Mouse (Mus musculus) hindbrain, embryonic 10.5 days (tissue): ENCODE data around the gene Col19a1. TPM values are rescaled to one million over a fixed set of nuclear protein-coding genes. Genes with fewer than 3 reads are reported as not detected.

Experiments used
- DNase-seq: peaks from one replicate; pipeline ENCODE4 v3.0.0-alpha.2; 2017; ENCODE audit warnings: low spot score
- H3K27ac ChIP-seq: fragments of 300-500 bp; sonication (generic); 2 replicates; pipeline ENCODE4 v1.5.1; 2016; ENCODE audit warnings: mild to moderate bottlenecking, moderate library complexity
- H3K27me3 ChIP-seq: fragments of 300-500 bp; sonication (generic); 2 replicates; pipeline ENCODE4 v1.6.1; 2016; ENCODE audit warnings: mild to moderate bottlenecking; ENCODE audit not compliant: poor library complexity, insufficient read depth, severe bottlenecking
- H3K36me3 ChIP-seq: fragments of 300-500 bp; sonication (generic); 2 replicates; pipeline ENCODE4 v1.6.1; 2016; ENCODE audit warnings: mild to moderate bottlenecking, moderate library complexity
- H3K4me1 ChIP-seq: fragments of 300-500 bp; sonication (generic); replicated peaks from 2 replicates; pipeline ENCODE4 v1.6.1; 2016; ENCODE audit warnings: mild to moderate bottlenecking
- H3K4me3 ChIP-seq: fragments of 300-500 bp; sonication (generic); 2 replicates; pipeline ENCODE4 v1.5.1; 2016; ENCODE audit warnings: mild to moderate bottlenecking, moderate library complexity
- H3K9me3 ChIP-seq: fragments of 300-500 bp; sonication (generic); 2 replicates; pipeline ENCODE4 v1.6.1; 2016; ENCODE audit warnings: mild to moderate bottlenecking, moderate library complexity
- WGBS: fragments of 180-500 bp; shearing (Covaris S2); methylation state at CpG from one replicate; pipeline ENCODE4 v1.1.7; 2016; 5-methylcytosine and 5-hydroxymethylcytosine counted together
- polyA plus RNA-seq: library from polyadenylated mRNA; unstranded; fragments of >200 nt; fragmentation: Nextera tagmentation; extraction: Ambion mirVana; gene quantifications from 2 replicates; pipeline ENCODE4 v1.2.1, GENCODE M21; 2016

The Col19a1 gene
- polyA plus RNA-seq, 1 experiment from 2014 or later = 0.24 TPM

DNA sequence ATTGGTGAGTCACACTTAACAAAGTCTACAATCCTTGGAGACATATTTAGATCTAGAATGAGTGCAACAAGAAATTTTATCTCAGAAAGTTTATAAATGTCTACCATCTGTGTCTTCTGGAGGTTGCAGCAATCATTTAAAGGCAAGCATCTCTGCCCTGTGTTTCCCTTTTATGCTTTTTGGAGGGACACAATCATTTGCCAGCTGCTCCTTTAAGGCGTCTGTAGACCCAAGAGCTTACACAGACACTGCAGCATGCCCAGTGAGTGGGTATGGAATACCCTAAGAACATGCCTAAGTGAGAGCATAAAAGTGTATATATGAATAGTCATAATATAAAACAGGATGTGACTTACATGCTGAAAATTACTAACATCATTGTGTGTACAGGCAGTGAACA lies 357.7 kb downstream of the Col19a1 start:
- Histone ChIP-seq H3K27ac (no peak overlapping the region), H3K36me3 (no peaks in the 10 kb centered on the region), H3K27me3 (no peaks in the 10 kb centered on the region), H3K4me1 (peaks cover 6% of the 10 kb centered on the region), H3K9me3 (no peaks in the 10 kb centered on the region), H3K4me3 (no peak overlapping the region)
- no peak for DNase-seq
- WGBS = 85% methylated on average over 1 of the region's 1 CpGs

GRCm38 (mm10) chr1:24226941-24227711 lies 360.1 kb downstream of the Col19a1 start:
- H3K36me3 ChIP-seq = no peaks in the 10 kb centered on the region
- no peaks in the 10 kb centered on the region for H3K27me3 ChIP-seq
- no peak overlapping the region for H3K4me3 ChIP-seq
- WGBS = 88% methylated on average over 6 of the region's 6 CpGs
- no peak for DNase-seq
- H3K9me3 ChIP-seq = no peaks in the 10 kb centered on the region
- H3K4me1 ChIP-seq = peaks cover 6% of the 10 kb centered on the region
- H3K27ac ChIP-seq = no peak overlapping the region

GRCm38 (mm10) chr1:24225825-24226526 lies 361.3 kb downstream of the Col19a1 start:
- no peak overlapping the region for H3K27ac ChIP-seq
- DNase-seq = peak; percentile 21

DNA sequence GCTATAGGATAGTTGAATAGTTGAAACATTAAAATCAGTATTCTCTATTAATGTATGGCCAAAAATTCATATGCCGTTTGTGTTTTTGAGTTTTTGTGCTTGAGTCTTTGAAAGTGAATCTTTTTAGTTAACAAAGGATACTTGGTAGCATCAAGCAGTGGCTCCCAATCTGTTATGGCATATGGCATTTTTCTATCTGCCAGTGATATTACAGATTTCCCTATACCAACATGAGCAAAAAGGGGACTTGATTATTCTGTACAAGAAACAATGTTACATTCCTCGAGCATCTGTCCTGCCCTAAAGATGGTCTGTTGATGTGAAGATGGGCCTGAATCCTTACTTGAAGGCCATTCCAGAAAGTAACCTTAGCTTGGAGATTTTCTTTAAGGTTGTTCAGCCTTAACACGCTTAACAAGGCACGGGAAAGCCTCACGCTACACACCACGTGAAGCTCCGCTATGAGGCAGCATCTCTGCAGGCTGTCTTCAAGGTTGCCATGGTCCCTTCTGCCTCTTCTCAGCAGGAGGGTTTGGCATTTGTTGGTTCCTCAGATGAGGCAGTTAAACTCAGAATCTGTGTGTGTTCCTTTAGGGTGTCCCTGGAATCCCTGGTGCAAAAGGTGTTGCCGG lies 364.2 kb downstream of the Col19a1 start:
- H3K36me3 ChIP-seq = no peaks in the 10 kb centered on the region

More at GRCm38 (mm10) chr1:24225825-24226526, 361.3 kb downstream of the Col19a1 start:
- WGBS = 83% methylated on average over 4 of the region's 4 CpGs
- H3K9me3 ChIP-seq = no peaks in the 10 kb centered on the region
- peaks cover 6% of the 10 kb centered on the region for H3K4me1 ChIP-seq
- H3K27me3 ChIP-seq = no peaks in the 10 kb centered on the region
- no peak overlapping the region for H3K4me3 ChIP-seq
- no peaks in the 10 kb centered on the region for H3K36me3 ChIP-seq

GRCm38 (mm10) chr1:24222231-24222630 lies 365.0 kb downstream of the Col19a1 start:
- no peaks in the 10 kb centered on the region for H3K36me3 ChIP-seq
- no peak overlapping the region for H3K4me3 ChIP-seq
- H3K27ac ChIP-seq = no peak overlapping the region
- H3K4me1 ChIP-seq = peaks cover 5% of the 10 kb centered on the region; the same call in 1 of the 2 replicates
- 77% methylated on average over 2 of the region's 2 CpGs for whole genome bisulfite sequencing
- H3K9me3 ChIP-seq = no peaks in the 10 kb centered on the region
- no peak for DNase-seq
- no peaks in the 10 kb centered on the region for H3K27me3 ChIP-seq

More for the DNA sequence above, 364.2 kb downstream of the Col19a1 start:
- Histone ChIP-seq H3K27me3 (no peaks in the 10 kb centered on the region), H3K4me1 (peaks cover 5% of the 10 kb centered on the region; the same call in 1 of the 2 replicates), H3K4me3 (no peak overlapping the region), H3K27ac (no peak overlapping the region), H3K9me3 (no peaks in the 10 kb centered on the region)
- DNase-seq = no peak
- whole genome bisulfite sequencing = 83% methylated on average over 8 of the region's 8 CpGs

- no peak for DNase-seq
- 31% methylated on average over 6 of the region's 6 CpGs for WGBS
- H3K36me3 ChIP-seq = no peaks in the 10 kb centered on the region
Measured at GRCm38 (mm10) chr1:24219041-24219440, 368.2 kb downstream of the Col19a1 start.

More at GRCm38 (mm10) chr1:24219041-24219440, 368.2 kb downstream of the Col19a1 start:
- Histone ChIP-seq H3K27ac (no peak overlapping the region), H3K9me3 (no peaks in the 10 kb centered on the region), H3K27me3 (no peaks in the 10 kb centered on the region), H3K4me3 (no peak overlapping the region), H3K4me1 (peaks cover 5% of the 10 kb centered on the region; the same call in 1 of the 2 replicates)

Other genes with a start within 250 kb of the Col19a1 start
- gene Lmbrd1, start 91.2 kb upstream of the Col19a1 start, polyA plus RNA-seq = 24.0 and 26.9 TPM in 2 replicates